Mouse (Mus musculus): Measurements from ENCODE around the gene Tpo.

DNA sequence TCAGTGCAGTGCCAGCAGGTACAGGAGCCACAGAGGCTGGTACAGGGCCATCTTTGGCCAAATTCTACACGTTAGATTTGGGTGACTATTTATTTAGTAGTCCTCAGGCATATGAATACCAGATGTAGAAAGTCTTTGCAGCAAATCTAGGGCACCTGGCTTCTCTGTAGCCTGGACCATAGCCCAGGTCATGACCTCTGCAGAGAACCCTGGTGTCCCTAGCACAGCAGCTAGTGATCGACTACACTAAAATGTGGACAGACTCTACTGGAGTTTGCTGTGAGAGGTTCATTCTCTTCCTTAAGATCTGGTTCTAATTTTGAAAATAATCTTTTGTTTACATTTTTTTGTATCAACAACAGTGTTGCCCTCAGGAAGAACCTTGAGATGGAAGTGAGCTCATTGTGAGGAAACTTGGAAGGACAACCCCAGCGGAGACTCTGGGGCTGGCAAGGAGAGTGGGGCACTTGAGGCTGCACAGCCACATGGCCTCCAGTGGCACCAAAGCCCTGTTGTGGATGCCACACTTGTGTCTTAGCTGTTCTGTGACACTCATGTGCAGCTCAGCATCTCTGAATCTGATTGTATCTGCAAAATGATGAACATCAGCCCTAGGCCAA lies 104.6 kb downstream of the Tpo start:
- TF ChIP-seq CTCF (IDR thresholded peaks at IDR 0.05; ENCODE audit: insufficient read depth, low read depth, low read length) (no peak), POLR2A (IDR thresholded peaks at IDR 0.05; ENCODE audit: insufficient read depth, low read depth, low read length) (no peak)

All from olfactory bulb, adult 2 months (tissue).